Mouse (Mus musculus): ENCODE data around the gene Gm21820. TPM values are rescaled to one million over a fixed set of nuclear protein-coding genes. Genes with fewer than 3 reads are reported as not detected.

The Gm21820 gene
- not detected in 2 replicates for polyA plus RNA-seq (2012; rRNA removed)

DNA sequence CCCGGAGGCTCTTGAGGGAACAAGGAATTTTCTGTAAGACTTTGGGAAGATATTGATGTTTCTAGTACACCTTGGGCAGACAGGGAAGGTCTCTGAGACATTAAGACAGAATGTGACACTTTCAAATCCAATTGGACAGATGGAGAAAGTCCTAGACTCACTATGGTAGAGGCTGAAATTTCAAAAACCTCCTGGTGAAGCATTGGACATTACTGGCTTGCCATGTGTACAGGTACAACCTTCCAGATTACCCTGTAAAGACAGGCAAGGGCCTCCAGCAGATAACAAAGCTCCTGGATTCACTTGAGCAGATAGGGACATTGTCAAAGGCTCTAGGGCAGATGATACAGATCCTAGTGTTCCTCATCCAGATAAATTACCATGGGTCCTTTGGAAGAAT, at the start of gene Gm21820:
TSS of gene Gm21820 (minus strand) at position 101 of the 400 bp plus-strand sequence.

Other genes starting within 250 kb of the Gm21820 start
- not detected in 2 replicates for gene Gm20918, start 205.5 kb downstream of the Gm21820 start, polyA plus RNA-seq (2012; rRNA removed)